Mouse (Mus musculus) liver, postnatal 0 days (tissue): ENCODE measurements around the gene E030030I06Rik.

Experiments used
- CTCF ChIP-seq: sonication (generic); IDR thresholded peaks from 2 replicates; pipeline ENCODE4 v1.5.1; 2016; ENCODE audit warnings: antibody characterized with exemption, low read depth
- EP300 ChIP-seq: IDR thresholded peaks from 2 replicates; pipeline ENCODE4 v1.6.1; 2016; ENCODE audit warnings: antibody characterized with exemption, low read depth, mild to moderate bottlenecking

- TF ChIP-seq CTCF, result peak; percentile 76
- no peak for TF ChIP-seq EP300
Measured at GRCm38 (mm10) chr10:22140665-22141280, 8.3 kb downstream of the E030030I06Rik start.
